Mouse (Mus musculus) thymus, postnatal 4 days (tissue): ENCODE measurements around the gene Sowahc.

ENCODE experiments used
- DNase-seq: peaks from one replicate; pipeline ENCODE4 v3.0.0; 2021

Sowahc gene

DNA sequence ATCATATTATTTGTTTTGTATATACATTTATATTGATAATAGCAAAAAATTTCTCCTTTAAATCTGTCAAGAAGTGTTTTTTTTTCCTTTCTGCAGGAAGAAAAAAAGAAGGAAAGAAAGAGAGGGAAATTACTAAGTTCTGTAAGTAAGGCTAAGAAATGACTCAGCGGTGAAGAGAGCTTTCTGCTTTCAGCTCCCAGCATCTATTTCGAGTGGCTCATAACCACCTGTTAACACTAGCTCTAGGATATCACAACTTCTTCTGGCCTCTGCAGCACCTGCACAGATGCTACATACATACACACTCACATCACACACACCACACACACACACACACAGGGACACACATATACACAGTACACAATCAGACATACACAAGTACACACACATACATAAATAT, 34.8 kb downstream of the Sowahc start:
- no peak for DNase-seq

- DNase-seq, result no peak
These were observed 37.8 kb downstream of the Sowahc start for GRCm38 (mm10) chr10:59259572-59259971.

GRCm38 (mm10) chr10:59261603-59262002, 39.9 kb downstream of the Sowahc start:
- no peak for DNase-seq

GRCm38 (mm10) chr10:59262021-59262420, 40.3 kb downstream of the Sowahc start:
- DNase-seq, result no peak

DNA sequence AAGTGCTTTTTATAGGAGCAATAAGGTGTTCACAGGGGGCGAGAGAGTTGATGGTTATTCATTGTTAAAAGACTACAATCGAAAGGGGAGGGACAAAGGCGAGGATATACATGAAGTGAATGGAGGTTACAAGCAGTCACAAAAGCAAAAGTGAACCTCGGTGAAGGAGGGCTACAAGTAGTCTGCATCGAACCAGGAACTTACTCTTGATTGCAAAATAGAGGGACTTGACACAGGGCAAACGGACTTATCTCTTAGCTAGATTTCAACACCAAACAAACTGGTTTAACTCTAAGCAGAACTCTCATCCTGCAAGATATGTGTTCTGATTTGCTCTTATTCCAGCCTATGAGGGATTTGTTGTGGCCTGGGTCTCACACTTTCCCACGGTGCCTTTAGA, 41.2 kb downstream of the Sowahc start:
- DNase-seq, result no peak

DNA sequence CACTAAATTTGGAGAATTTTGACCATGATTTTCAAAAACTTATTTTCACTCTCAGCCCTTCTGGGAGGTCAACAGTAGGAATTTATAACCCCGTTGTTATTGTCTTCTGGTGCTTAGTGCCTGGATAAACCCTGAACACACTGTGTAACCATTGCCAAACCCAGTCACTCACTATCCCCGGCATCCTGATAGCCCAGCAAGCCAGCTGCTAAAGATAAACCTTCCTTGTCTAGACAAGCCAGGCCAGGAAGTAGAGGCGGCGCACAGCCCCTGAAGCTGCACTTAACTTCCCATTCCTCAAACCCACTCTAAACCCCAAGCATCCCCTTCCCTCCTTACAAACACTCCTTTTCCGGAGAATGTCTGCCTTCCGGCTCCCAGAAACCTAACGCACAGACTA, 43.3 kb downstream of the Sowahc start:
- DNase-seq, result no peak

- no peak for DNase-seq
These were observed 43.9 kb downstream of the Sowahc start for GRCm38 (mm10) chr10:59265674-59266073.

DNA sequence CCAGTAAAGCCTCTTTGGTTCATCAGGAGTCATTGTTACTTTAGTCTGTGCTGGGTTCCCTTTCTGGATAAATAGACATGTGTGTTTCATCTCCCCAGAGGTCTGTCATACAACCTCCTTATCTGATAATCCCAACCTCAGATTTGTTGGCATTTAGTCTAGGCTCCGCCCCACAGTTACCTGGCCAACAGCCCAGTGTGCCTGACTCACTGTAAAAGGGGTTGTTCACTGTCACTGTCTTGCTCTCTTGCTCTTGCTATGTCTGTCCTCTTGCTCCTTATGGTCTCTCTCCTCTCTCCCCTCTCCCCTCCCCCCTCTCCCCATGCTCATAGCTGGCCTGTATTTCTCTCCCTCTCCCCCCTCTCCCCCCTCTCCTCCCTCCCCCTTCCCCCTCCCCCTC, 44.3 kb downstream of the Sowahc start:
- DNase-seq, result no peak

DNA sequence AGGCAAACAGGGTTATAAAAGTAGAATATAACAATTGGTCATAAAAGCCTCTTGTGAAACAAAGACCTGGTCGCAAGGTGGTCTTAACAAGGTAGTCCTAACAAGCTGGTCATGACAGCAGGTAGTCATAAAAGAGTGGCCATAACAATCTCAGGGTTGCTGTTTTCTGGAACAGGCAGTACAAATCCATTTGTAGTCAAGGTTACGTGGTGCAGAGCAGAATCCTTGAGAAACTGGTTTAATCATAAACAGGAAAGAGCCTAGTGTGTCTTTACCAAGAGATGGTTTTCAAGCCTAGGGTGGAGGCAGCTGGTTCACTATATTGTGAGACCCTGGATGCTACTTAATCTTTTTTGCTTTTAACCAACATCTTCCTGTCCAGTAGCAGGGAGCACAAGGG, 45.5 kb downstream of the Sowahc start:
- DNase-seq, result no peak

DNA sequence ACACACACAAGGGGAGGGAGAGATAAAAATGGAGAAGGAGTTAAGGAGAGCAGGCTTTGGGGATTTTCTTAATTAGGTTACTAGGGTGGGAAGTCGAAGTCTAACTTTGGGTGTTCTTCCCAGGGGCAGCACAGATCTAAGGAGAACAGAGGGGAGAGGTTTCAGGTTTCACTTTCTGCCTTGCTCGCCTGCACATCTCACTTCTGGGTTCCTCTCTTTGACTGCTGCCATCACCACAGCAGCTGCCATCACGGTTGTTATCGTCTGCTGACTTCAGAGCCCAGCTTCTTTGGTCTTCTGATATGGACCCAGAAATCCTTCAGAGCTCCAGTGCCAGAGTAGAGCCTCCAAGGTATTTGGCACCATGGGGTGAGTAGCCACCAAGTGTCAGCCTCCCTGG, 46.4 kb downstream of the Sowahc start:
- DNase-seq, result no peak

DNA sequence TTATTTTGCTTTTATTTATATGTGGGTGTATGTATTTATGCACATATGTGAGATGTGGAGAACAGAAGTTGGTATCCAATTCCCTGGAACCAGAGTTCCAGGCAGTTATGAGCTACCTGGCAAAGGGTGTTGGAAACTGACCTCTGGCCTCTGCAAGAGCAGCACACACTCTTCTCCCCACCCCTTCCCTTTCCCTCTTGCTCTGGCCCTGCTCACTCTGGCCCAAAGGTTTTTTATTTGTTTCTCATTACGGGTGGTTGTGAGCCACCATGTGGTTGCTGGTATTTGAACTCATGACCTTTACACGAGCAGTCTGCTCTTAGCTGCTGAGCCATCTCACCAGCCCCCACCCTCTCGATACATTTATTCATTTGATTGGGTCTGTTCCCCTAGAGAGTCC, 47.0 kb downstream of the Sowahc start:
- DNase-seq, result no peak

- no peak for DNase-seq
These were observed 54.0 kb downstream of the Sowahc start for GRCm38 (mm10) chr10:59275745-59276144.
